Mouse (Mus musculus) small intestine, adult 2 months (tissue): ENCODE data around the gene F5. TPM values are rescaled to one million over a fixed set of nuclear protein-coding genes. Genes with fewer than 3 reads are reported as not detected.

Experiments
- H3K27ac ChIP-seq: fragments of 200-500 bp; 2 replicates; pipeline ENCODE4 v1.5.1; 2012; ENCODE audit warnings: low read depth, low read length, control low read depth, inconsistent platforms; ENCODE audit not compliant: insufficient read depth
- H3K27me3 ChIP-seq: fragments of 200-500 bp; 2 replicates; pipeline ENCODE4 v1.6.1; 2012; ENCODE audit warnings: mild to moderate bottlenecking, moderate library complexity, low read length, inconsistent platforms; ENCODE audit not compliant: control insufficient read depth, insufficient read depth
- H3K36me3 ChIP-seq: fragments of 200-500 bp; 2 replicates; pipeline ENCODE4 v1.6.1; 2012; ENCODE audit warnings: mild to moderate bottlenecking, low read length, control low read depth, inconsistent platforms; ENCODE audit not compliant: control insufficient read depth, insufficient read depth
- H3K4me1 ChIP-seq: fragments of 200-500 bp; 2 replicates; pipeline ENCODE4 v1.6.1; 2012; ENCODE audit warnings: low read length, inconsistent platforms, mixed read lengths; ENCODE audit not compliant: control insufficient read depth, insufficient read depth, insufficient read length
- H3K4me3 ChIP-seq: fragments of 200-500 bp; 2 replicates; pipeline ENCODE4 v1.5.1; 2012; ENCODE audit warnings: low read depth, mild to moderate bottlenecking, control low read depth, inconsistent platforms, low read length, moderate library complexity
- CTCF ChIP-seq: fragments of 200-500 bp; IDR thresholded peaks from 2 replicates; pipeline ENCODE4 v1.5.1; 2012; ENCODE audit warnings: low read depth, mild to moderate bottlenecking, control low read depth, inconsistent platforms, low read length, moderate library complexity, mixed read lengths; ENCODE audit not compliant: insufficient replicate concordance, insufficient read length; ENCODE audit errors: extremely low read depth
- POLR2A ChIP-seq: fragments of 200-500 bp; IDR thresholded peaks from 2 replicates; pipeline ENCODE4 v1.6.1; 2012; ENCODE audit warnings: low read depth, mild to moderate bottlenecking, control low read depth, inconsistent platforms, low read length, moderate library complexity
- WGBS: fragments of 180-500 bp; shearing (Covaris S2); methylation state at CpG from one replicate; pipeline ENCODE4 v1.1.7; 2018; 5-methylcytosine and 5-hydroxymethylcytosine counted together
- polyA plus RNA-seq: library from polyadenylated mRNA; depleted of rRNA; stranded (reverse); fragments of >200 nt; gene quantifications from 2 replicates; pipeline ENCODE4 v1.2.3, GENCODE M21; 2012

Gene F5
- polyA plus RNA-seq, 1 experiment, result 0.23 TPM

DNA sequence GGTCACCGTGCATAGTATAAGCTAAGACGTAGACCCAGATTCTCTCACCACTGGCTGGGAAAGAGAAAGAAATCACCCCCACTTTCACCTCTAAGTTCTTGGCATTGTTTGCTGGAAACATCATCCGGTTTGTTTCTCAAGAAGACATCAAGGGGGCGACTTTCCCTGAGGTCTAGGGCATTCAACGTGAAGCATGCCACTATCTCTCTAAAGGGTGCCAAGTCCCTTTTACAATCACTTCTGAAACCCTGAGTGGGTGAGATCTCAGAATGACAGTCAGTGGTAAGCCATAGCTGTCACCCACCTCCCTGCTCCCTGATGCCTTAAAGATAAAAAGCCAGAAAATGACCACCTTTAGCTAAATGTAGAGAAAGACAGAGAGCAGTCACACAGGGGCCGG is 15.0 kb upstream of the F5 start:
- no peak for TF ChIP-seq CTCF
- H3K27ac ChIP-seq, result no peak overlapping the region
- H3K4me3 ChIP-seq, result no peak overlapping the region
- H3K4me1 ChIP-seq, result peaks cover 3% of the 10 kb centered on the region; the same call in 1 of the 2 replicates
- WGBS, result 78% methylated on average over 6 of the region's 6 CpGs
- H3K36me3 ChIP-seq, result no peaks in the 10 kb centered on the region
- no peaks in the 10 kb centered on the region for H3K27me3 ChIP-seq

DNA sequence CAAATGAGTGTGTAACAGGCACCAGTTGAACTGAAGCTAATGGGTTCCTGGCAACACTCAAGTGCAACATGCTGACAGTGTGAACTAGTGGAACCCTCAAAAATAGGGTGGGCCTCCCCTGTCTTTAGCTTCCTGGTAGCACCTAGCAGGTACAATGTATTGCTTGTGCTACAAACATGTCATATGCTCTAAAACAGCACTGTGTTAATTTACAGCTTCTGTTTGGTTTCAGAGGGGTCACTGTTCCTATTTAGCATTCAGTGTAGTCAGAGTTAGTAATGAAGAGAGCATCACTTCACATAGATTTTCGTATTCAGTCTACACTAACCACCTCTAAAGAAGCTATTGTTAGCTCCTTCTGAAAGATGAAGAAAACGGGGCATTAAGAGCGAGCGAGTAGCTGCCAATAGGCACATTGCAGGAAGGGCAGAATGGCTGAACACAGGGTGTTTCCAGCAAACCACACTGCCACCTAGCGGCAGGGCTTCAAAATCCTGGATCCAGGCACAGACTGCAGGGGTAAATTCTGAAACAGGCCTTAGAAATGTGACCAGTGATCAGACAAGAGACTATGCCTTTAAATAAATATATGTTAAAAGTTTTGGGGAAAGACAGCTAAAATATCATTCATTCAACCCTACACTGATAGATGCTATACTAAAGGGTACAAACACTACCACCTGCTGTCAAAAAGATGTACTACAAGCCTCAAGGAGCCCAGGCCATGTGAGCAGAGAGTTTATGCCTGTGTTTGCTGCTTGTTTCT is 13.1 kb upstream of the F5 start:
- H3K36me3 ChIP-seq, result no peaks in the 10 kb centered on the region
- peak; percentile 100 for TF ChIP-seq CTCF
- no peak for TF ChIP-seq POLR2A
- H3K27ac ChIP-seq, result no peak overlapping the region
- peaks cover 3% of the 10 kb centered on the region; the same call in 1 of the 2 replicates for H3K4me1 ChIP-seq
- WGBS, result 4% methylated on average over 5 of the region's 5 CpGs
- no peak overlapping the region for H3K4me3 ChIP-seq
- H3K27me3 ChIP-seq, result no peaks in the 10 kb centered on the region

DNA sequence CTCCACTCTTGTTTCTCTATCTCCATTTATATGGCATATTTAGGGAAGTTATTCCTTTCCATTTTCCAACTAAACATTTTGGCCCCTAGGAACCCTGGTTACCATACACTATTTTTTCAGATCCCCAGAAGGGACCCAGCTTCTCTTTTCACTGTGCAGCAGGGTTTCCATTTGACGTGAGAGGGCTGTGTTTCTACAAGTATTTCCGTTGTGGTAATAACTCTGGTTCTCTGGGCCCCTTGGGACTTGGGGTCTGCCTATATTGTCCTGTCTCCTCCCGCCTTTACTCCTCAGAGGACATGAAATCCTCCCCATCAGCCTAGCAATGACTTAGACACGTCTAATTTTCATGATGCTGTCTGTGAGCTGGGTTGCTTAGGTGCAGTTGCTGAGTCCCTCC is 12.2 kb upstream of the F5 start:
- H3K36me3 ChIP-seq, result no peaks in the 10 kb centered on the region
- no peaks in the 10 kb centered on the region for H3K27me3 ChIP-seq
- no peak overlapping the region for H3K27ac ChIP-seq
- peaks cover 3% of the 10 kb centered on the region; the same call in 1 of the 2 replicates for H3K4me1 ChIP-seq
- 74% methylated on average over 4 of the region's 4 CpGs for WGBS
- H3K4me3 ChIP-seq, result no peak overlapping the region
- TF ChIP-seq CTCF (no peak), POLR2A (no peak)

DNA sequence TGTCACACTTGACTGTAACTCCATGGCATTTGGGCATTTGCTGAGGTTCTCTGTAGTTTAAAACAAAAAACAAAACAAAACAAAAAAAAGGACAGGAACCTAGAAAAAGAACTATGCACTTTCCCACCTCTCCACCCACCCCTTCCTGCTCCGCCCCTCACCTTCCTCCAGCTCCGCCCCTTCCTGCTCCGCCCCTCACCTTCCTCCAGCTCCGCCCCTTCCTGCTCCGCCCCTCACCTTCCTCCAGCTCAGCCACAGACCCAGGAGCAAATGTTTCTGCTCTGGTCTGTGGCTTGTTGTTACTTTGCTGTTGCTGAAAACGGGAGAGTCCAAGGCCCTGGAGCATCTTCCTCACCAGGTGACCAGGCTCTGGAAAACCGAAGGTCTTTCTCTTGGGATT is 2.6 kb upstream of the F5 start:
- Histone ChIP-seq H3K36me3 (no peaks in the 10 kb centered on the region), H3K27ac (no peak overlapping the region), H3K4me1 (no peaks in the 10 kb centered on the region; the same call in 1 of the 2 replicates), H3K27me3 (no peaks in the 10 kb centered on the region), H3K4me3 (no peak overlapping the region)
- TF ChIP-seq CTCF, result no peak
- TF ChIP-seq POLR2A, result no peak
- WGBS, result 94% methylated on average over 7 of the region's 7 CpGs

DNA sequence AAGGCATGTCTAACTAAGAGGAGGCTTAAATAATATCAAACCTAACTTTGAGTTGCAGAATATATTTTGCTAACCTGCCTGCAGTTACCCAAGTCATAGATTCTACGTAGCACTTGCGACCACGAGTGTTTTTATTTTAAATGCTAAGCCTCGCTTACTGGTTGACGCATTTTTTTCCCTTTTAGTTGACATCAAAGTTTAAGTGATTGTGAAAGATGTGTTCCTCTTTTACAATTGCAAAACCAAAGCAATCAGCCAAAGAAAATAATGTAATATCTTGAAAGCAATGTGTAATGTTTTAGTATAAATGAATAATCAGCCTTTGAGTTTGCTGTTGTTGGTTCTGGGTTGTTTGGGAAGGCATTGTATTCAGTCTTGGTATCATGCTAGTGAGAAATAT is 1.2 kb downstream of the F5 start:
- WGBS, result 86% methylated on average over 5 of the region's 5 CpGs
- Histone ChIP-seq H3K27ac (no peak overlapping the region), H3K36me3 (no peaks in the 10 kb centered on the region), H3K4me3 (no peak overlapping the region), H3K4me1 (no peaks in the 10 kb centered on the region; the same call in 1 of the 2 replicates), H3K27me3 (no peaks in the 10 kb centered on the region)
- TF ChIP-seq POLR2A (no peak), CTCF (no peak)

DNA sequence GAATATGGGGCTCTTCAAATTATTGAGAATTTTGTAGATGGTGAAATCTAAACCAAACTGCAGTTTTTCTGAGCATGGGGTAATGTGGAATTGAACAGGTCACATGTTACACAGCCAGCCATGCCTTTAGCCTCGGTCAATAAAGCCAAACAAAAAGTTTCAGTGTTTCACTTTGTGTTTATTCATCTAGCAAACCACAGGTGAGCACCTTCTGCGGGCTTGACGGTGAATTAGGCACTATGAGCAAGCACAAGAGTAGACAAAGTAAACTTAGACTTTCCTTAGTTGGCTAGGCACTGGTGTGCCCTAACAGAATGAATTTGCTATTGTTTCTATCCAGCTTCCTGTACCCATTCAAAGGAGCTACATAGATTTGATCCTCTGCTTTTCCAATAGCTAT is 3.3 kb downstream of the F5 start:
- Histone ChIP-seq H3K36me3 (no peaks in the 10 kb centered on the region), H3K4me3 (no peak overlapping the region), H3K27me3 (no peaks in the 10 kb centered on the region), H3K4me1 (no peaks in the 10 kb centered on the region; the same call in 1 of the 2 replicates), H3K27ac (no peak overlapping the region)
- WGBS, result 57% methylated on average over 3 of the region's 3 CpGs
- TF ChIP-seq CTCF, result no peak
- TF ChIP-seq POLR2A, result no peak

DNA sequence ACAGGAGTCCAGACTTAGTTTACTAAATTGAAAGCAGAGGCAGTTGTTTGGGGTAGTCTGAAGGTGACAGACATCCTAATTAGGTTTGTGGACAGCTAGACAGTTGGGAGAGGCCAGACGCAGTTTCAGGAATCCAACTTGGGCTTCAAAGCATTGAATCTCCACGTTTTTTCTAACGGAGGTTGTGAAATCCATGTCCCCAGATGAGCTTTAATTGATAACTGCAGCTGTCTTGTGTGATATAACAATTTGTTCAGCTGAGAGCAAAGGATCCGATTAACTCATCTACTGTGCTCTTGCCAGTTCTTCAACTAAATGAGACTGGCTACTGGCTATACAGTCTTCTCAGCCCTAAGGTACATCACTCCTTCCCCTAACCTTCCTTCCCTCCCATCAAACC is 6.9 kb downstream of the F5 start:
- no peak overlapping the region for H3K4me3 ChIP-seq
- H3K4me1 ChIP-seq, result peaks cover 3% of the 10 kb centered on the region; the same call in 1 of the 2 replicates
- H3K27ac ChIP-seq, result no peak overlapping the region
- H3K36me3 ChIP-seq, result no peaks in the 10 kb centered on the region
- WGBS, result 72% methylated on average over 4 of the region's 4 CpGs
- no peaks in the 10 kb centered on the region for H3K27me3 ChIP-seq
- TF ChIP-seq CTCF, result no peak
- no peak for TF ChIP-seq POLR2A
